Mouse (Mus musculus) skeletal muscle tissue, postnatal 0 days (tissue): Measurements from ENCODE around the gene Syt17. TPM values are rescaled to one million over a fixed set of nuclear protein-coding genes. Genes with fewer than 3 reads are reported as not detected.

Experiments used
- polyA plus RNA-seq: library from polyadenylated mRNA; unstranded; fragments of >200 nt; fragmentation: Nextera tagmentation; extraction: Ambion mirVana; gene quantifications from 2 replicates; pipeline ENCODE4 v1.2.1, GENCODE M21; 2015

Syt17 gene
- polyA plus RNA-seq = 1.3 and 1.4 TPM in 2 replicates

DNA sequence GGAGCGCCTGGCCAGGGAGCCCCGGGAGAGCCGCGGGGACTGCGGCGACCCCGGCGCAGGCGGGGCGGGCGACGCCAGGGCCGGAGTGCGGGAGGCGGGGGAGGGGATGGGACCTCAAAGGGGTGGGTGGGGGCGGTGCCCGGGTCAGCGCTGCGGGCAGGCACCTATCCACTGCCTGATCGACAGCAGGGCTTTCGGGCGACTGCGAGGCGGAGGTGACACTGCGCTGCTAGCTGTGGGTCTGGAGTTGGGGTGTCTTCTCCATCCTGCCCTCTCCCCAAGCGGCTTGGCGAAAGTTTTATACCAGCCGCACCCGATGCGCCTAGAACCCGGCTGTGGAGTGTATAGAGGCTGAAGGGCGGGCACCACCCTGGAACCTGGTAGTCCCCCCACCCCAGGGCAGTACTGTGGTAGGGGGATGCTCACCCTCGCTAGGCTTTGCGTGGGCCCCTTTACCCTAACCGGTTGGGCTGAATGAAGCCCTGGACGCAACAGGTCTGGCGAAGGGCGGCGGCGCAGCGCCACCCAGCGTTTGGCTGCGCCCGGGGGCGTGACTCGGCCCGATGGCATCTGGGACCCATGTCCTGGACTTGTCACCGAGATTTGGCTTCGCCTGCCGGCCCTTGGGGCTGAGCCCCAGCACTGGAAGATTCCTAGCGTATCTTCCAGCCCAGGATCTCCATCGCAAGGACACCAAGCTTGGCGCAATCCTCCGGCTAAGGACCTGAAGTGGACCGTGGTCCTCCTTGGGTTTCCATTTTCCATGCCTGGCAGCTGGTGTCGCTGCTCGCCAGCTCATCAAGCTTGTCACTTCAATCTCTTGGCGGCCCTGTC is at the start of gene Syt17:
Syt17 (minus strand) TSS at position 89 of the 834 bp plus-strand sequence.

DNA sequence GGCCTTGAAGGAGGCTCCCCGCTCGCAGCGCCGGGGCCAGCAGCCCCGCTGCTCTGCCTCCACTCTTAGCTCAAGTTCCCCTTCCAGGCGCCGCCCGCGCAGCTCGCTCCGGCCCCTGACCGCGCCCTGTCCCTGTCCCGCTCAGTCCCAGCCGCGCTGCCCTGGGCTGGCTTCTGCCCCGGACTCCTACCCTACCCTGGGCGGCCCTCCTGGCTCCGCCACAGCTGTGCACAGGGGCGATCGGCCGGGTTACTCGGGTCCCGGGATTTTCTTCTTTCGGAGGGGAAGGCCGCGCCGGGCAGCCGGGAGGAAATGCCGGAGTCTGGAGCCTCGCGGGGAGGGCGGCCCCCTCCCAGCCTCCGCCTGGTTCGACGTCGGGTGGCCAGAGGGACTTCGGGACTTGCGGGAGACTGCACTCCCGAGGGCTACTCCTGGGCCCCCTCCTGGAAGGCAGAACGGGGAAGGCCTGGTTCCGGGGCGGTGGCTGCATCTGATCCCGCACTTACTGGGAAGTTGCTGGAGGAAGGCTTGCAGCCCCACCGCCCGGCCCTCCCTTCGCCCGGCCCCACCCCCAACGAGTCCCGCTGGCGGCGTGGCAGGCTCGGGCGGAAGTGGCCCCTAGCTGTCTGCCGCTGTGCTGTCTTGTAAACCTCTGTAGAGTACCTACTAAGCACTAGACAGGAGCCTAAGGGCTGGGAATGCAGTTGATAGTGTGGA is 43.6 kb upstream of the Syt17 start, which contains the start of gene Itpripl2:
Itpripl2 (minus strand) TSS at position 545 of the 717 bp plus-strand sequence.

Other genes starting within 250 kb of the Syt17 start
- gene Smg1, start 204.6 kb downstream of the Syt17 start, polyA plus RNA-seq = 6.8 and 7.8 TPM in 2 replicates
- gene Itpripl2, start 43.8 kb upstream of the Syt17 start, polyA plus RNA-seq = 4.4 and 5.7 TPM in 2 replicates
- gene Coq7, start 85.1 kb upstream of the Syt17 start, polyA plus RNA-seq = 134 and 156 TPM in 2 replicates
- gene Tmc7, start 136.5 kb upstream of the Syt17 start, polyA plus RNA-seq = 2.4 and 2.7 TPM in 2 replicates
- 0.19 and 0.29 TPM in 2 replicates for gene Tmc5, start 149.1 kb upstream of the Syt17 start, polyA plus RNA-seq